Mouse (Mus musculus) kidney, embryonic 15.5 days (tissue): ENCODE measurements at regions not wholly inside any gene's neighbourhood (a gene's known extent, or its start where the extent isn't known, plus 50 kb on each side); places are given as distances from the start of the nearest gene placed in this dataset.

Source experiments
- ATAC-seq: fragments of 200-750 bp; cut with Nextera tagmentation; replicated peaks from 2 replicates; pipeline ENCODE4 v1.8.0; 2017; ENCODE audit warnings: moderate TSS enrichment; ENCODE audit not compliant: low FRiP score
- H3K27ac ChIP-seq: fragments of 300-500 bp; sonication (generic); 2 replicates; pipeline ENCODE4 v1.5.1; 2015; ENCODE audit warnings: mild to moderate bottlenecking, inconsistent platforms
- H3K27me3 ChIP-seq: fragments of 300-500 bp; sonication (generic); 2 replicates; pipeline ENCODE4 v1.6.1; 2015; ENCODE audit warnings: inconsistent platforms
- H3K36me3 ChIP-seq: fragments of 300-500 bp; sonication (generic); 2 replicates; pipeline ENCODE4 v1.6.1; 2015; ENCODE audit warnings: inconsistent platforms
- H3K4me1 ChIP-seq: fragments of 300-500 bp; sonication (generic); 2 replicates; pipeline ENCODE4 v1.6.1; 2015; ENCODE audit warnings: inconsistent platforms
- H3K4me2 ChIP-seq: fragments of 300-500 bp; sonication (generic); 2 replicates; pipeline ENCODE4 v1.6.1; 2015; ENCODE audit warnings: moderate library complexity, mild to moderate bottlenecking, inconsistent platforms
- H3K4me3 ChIP-seq: fragments of 300-500 bp; sonication (generic); replicated peaks from 2 replicates; pipeline ENCODE4 v1.5.1; 2015; ENCODE audit warnings: mild to moderate bottlenecking, inconsistent platforms
- H3K9ac ChIP-seq: fragments of 300-500 bp; sonication (generic); 2 replicates; pipeline ENCODE4 v1.6.1; 2015; ENCODE audit warnings: mild to moderate bottlenecking, inconsistent platforms
- H3K9me3 ChIP-seq: fragments of 300-500 bp; sonication (generic); replicated peaks from 2 replicates; pipeline ENCODE4 v1.6.1; 2016; ENCODE audit warnings: inconsistent platforms
- WGBS: fragments of 180-500 bp; shearing (Covaris S2); methylation state at CpG from one replicate; pipeline ENCODE4 v1.1.7; 2015; ENCODE audit warnings: mixed read lengths; 5-methylcytosine and 5-hydroxymethylcytosine counted together

DNA sequence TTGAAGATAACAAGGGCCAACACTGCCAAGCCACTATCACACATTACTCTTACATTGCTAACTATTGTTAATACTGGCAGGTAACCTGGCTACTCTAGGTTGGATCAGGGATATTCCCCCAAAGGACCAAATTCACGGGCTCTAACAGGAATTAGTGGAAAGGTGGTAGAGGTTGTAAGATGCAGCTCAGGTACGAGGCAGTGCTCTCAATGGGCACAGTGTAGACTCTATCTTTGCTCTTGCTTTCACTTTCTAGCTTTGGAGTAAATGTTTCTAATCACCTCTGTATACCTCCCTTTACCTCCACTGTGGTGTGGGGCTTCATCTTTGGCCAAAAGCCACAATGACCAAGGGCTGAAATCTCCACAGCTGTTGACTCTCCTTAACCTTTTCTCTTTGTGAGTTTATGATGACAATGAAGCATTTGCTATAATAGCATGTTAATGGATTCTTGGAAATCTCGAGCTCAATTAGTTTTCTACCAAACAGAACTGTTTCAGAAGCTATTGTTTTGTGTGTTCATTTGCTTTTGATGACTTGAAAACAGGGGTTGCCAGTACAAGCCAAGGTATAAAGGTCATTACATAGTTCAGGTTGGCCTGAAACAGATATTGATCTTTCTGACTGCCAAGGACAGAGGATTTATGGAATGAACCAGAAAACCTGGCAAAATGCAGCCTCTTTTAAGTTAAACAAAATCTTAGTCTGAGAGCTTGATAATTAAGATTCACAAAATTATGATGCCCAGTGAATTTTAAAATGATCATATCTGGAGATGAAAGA lies 454.1 kb downstream of the 1190002N15Rik start:
- Histone ChIP-seq H3K9me3 (no peaks in the 10 kb centered on the region), H3K4me3 (no peak overlapping the region), H3K27me3 (no peaks in the 10 kb centered on the region), H3K4me2 (no peak overlapping the region), H3K27ac (no peak overlapping the region), H3K36me3 (no peaks in the 10 kb centered on the region), H3K9ac (no peak overlapping the region), H3K4me1 (no peaks in the 10 kb centered on the region)
- 85% methylated on average over 3 of the region's 3 CpGs for WGBS
- no peak for ATAC-seq

DNA sequence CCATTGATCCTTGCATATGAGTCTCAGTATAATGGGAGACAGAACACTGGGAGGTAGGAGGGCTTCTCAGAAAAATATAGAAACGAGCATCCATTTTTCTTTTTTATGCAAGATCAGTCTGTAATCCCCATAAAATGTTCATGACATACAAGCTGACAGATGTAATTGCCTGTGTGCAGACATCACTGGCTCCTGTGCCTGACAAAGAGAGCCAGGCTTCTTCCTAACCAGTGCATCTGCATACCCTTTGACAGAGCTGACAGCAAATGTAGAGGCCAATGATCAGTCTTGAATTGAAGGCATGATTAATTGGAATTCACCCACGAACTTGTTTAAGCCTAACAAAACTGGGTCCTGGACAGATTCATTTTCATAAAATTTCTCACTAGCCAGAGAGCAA lies 463.0 kb downstream of the 1190002N15Rik start:
- H3K9me3 ChIP-seq: no peaks in the 10 kb centered on the region
- H3K27me3 ChIP-seq: no peaks in the 10 kb centered on the region
- H3K4me2 ChIP-seq: no peak overlapping the region
- H3K4me3 ChIP-seq: no peak overlapping the region
- H3K27ac ChIP-seq: no peak overlapping the region
- no peaks in the 10 kb centered on the region for H3K4me1 ChIP-seq
- no peak overlapping the region for H3K9ac ChIP-seq
- no peaks in the 10 kb centered on the region for H3K36me3 ChIP-seq
- WGBS: 36% methylated on average over 2 of the region's 2 CpGs
- ATAC-seq: no peak

DNA sequence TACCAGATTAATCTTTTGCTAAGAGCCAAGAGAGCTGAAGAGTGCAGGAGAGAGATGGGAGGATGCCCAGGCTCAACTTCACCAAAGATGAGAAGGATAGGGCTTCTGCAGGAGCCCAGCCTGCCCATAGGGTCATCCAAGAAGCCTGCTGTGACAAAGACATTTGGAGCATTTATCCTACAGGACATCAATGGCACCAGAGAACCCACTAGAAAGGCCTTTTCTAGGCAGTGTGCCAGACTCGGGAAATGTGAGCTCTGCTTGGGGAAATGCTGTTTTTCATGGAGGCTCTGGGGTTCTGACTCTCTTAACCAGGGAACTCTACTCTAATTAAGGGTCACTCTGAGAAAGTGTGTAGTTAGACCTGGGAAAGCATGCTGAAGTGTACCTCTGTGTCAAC lies 470.8 kb downstream of the 1190002N15Rik start:
- ATAC-seq: no peak
- Histone ChIP-seq H3K9ac (no peak overlapping the region), H3K4me2 (no peak overlapping the region), H3K4me1 (no peaks in the 10 kb centered on the region), H3K9me3 (no peaks in the 10 kb centered on the region), H3K27me3 (no peaks in the 10 kb centered on the region), H3K36me3 (no peaks in the 10 kb centered on the region), H3K4me3 (no peak overlapping the region), H3K27ac (no peak overlapping the region)
- 59% methylated on average over 1 of the region's 1 CpGs for WGBS

DNA sequence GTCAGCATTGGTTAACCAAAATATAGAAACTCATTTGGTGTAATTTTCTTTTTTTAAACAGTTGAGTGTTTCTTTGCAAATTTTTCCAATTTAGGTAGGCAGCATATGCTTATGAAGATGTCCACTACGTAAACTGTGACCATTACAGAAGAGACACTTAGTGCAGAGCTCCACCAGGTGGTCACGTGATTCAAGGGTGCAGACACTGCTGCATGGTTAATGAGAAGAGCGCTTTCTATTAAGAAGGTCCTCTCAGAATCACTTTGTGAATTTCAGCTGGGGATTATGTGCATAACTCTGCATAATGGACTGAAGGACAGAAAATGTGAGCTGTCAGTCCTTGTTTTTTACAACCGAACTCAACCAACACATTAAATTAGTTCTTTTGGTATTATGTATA lies 484.7 kb downstream of the 1190002N15Rik start:
- no peak overlapping the region for H3K9ac ChIP-seq
- no peaks in the 10 kb centered on the region for H3K4me1 ChIP-seq
- H3K36me3 ChIP-seq: no peaks in the 10 kb centered on the region
- 81% methylated on average over 4 of the region's 4 CpGs for WGBS
- H3K4me3 ChIP-seq: no peak overlapping the region
- no peaks in the 10 kb centered on the region for H3K27me3 ChIP-seq
- no peak overlapping the region for H3K4me2 ChIP-seq
- ATAC-seq: no peak
- H3K9me3 ChIP-seq: no peaks in the 10 kb centered on the region
- no peak overlapping the region for H3K27ac ChIP-seq

DNA sequence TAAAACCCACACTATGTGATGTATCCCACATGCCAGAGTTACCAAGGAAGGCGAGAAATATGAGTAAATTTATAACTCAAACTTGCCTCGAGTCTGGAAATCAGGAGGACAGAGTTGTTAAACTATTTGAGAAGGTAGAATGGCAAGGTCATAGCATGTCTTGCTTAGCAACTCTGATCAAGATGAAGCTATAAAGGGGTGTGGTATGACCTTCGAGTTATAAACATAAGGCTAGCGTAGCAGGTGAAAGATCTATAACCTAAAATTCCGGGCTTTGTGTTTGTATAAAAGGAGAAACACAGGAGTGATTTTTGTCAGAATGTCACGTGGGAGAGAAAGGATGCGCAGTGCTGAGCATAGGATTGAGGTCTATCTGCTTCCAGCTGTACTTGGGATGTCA lies 490.0 kb downstream of the 1190002N15Rik start:
- no peak for ATAC-seq
- H3K9ac ChIP-seq: no peak overlapping the region
- no peak overlapping the region for H3K4me2 ChIP-seq
- no peaks in the 10 kb centered on the region for H3K9me3 ChIP-seq
- WGBS: 81% methylated on average over 7 of the region's 7 CpGs
- no peak overlapping the region for H3K27ac ChIP-seq
- H3K4me3 ChIP-seq: no peak overlapping the region
- H3K27me3 ChIP-seq: no peaks in the 10 kb centered on the region
- H3K36me3 ChIP-seq: no peaks in the 10 kb centered on the region
- no peaks in the 10 kb centered on the region for H3K4me1 ChIP-seq

DNA sequence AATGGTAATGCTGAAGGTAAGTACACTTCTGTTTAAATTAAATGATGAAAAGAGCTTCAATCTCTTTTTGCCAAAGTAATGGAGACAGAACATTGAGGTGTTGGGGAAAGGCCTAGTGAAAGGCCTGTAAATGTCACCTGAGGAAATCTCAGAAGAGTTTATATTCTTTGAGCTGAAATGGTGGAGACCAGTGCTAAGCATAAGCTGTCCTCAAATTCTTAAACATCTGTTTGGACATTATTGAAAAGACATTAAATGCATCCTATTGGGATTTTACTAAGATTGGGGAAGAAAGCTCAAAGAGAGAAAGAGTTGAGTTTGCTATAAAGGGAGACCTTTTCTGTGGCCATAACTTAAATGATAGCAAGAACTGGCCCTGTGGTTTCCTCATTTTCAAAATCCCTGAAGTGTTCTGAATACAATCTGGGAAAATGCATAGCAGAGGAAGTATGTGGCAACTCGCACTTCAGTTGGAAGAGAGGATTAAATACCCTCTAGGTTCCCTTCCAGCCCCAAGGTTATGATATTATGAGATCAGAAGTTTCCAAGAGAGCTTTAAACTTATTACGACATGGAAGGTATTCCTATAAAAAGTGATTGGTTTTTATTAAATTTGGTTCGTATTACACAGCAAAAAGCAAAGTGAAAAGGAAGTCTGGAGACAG lies 492.3 kb downstream of the 1190002N15Rik start:
- Histone ChIP-seq H3K9ac (no peak overlapping the region), H3K9me3 (no peaks in the 10 kb centered on the region), H3K27ac (no peak overlapping the region), H3K36me3 (no peaks in the 10 kb centered on the region), H3K27me3 (no peaks in the 10 kb centered on the region), H3K4me3 (no peak overlapping the region), H3K4me2 (no peak overlapping the region), H3K4me1 (no peaks in the 10 kb centered on the region)
- ATAC-seq: no peak
- WGBS: 88% methylated on average over 3 of the region's 3 CpGs

DNA sequence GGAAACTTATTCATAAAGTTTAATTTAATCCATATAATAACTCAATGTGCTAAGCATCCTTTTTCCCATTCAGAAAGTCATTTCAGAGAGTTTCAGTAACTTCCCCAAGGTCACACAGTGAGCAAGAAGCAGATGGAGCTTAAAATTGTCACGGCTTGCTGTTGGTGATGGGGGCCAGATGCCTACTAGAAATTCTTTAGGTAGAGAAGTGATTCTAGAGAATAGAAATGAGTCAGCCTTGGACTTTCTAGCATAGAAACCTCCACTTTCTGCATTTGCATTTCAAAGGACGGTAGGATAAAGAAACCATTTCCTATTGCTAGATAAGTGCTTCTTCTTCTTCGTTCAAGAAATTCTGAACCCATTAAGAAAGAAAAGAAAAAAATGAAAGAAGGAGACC lies 514.1 kb downstream of the 1190002N15Rik start:
- no peaks in the 10 kb centered on the region for H3K27me3 ChIP-seq
- no peak overlapping the region for H3K27ac ChIP-seq
- H3K4me3 ChIP-seq: no peak overlapping the region
- ATAC-seq: no peak
- H3K36me3 ChIP-seq: no peaks in the 10 kb centered on the region
- no peak overlapping the region for H3K9ac ChIP-seq
- WGBS: 73% methylated on average over 3 of the region's 3 CpGs
- no peak overlapping the region for H3K4me2 ChIP-seq
- H3K9me3 ChIP-seq: no peaks in the 10 kb centered on the region
- H3K4me1 ChIP-seq: no peaks in the 10 kb centered on the region

DNA sequence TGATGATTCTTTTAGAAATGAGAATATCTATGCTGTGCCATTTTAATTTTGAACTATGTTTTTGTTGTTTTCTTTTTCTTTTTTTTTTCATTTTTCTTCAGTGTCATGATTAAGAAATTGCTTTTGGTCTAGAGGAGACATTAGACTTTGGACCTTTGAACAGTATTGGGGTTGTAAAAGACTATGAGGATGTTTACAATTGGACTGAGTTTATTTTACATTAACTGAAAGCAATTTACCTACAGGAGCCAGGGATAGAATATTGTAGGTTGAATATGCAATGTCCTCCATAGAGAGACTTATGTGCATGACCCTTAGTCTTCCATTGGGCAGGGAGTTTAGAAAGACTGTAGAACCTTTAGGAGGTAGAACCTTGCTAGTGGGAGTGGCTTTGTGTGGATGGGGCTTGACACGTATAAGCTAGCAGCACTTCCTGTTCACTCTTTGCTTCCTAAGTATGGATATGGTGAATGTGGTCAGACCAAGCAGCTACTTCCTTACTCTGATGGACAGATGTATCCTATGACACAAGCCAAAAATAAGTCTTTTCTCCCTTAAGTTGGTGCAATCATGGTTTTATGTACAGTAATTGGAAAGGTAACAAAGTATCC lies 516.5 kb downstream of the 1190002N15Rik start:
- H3K4me3 ChIP-seq: no peak overlapping the region
- no peak overlapping the region for H3K9ac ChIP-seq
- WGBS: 72% methylated on average over 1 of the region's 1 CpGs
- no peak for ATAC-seq
- H3K27me3 ChIP-seq: no peaks in the 10 kb centered on the region
- H3K27ac ChIP-seq: no peak overlapping the region
- no peaks in the 10 kb centered on the region for H3K4me1 ChIP-seq
- H3K9me3 ChIP-seq: no peaks in the 10 kb centered on the region
- no peaks in the 10 kb centered on the region for H3K36me3 ChIP-seq
- H3K4me2 ChIP-seq: no peak overlapping the region

DNA sequence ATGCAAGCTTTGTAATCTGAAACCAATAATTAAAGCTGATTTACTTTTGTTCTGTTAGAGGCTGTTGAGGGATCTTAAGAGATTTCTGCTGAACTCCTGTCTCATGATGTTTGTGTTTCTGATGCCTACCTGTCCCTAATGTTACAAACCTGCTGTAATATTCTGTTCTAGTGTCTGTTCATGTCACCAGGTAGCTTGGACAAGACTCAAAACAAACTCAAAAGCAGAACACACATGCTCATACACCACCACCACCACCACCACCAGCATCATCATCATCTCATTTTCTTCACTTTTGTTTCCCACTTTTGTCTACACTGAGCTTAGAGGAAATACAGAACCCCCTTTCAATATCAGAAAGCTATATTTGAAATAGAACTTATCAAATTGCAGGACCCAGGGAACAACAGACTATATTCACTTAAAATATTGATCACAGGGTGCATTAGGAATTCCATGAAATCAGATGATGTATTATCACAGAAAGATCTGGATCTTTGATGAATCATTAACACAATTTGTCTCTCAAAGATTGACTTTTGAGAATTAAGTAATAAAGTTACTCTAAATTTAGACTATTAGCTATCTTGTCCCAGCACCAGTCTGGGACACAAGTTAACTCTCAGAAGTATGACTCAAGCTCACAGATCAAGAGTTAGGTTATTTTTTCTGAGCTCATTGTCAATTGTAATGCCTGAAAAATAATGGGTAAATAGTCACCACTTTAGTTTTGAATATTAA lies 521.0 kb downstream of the 1190002N15Rik start:
- no peak for ATAC-seq
- H3K27me3 ChIP-seq: no peaks in the 10 kb centered on the region

DNA sequence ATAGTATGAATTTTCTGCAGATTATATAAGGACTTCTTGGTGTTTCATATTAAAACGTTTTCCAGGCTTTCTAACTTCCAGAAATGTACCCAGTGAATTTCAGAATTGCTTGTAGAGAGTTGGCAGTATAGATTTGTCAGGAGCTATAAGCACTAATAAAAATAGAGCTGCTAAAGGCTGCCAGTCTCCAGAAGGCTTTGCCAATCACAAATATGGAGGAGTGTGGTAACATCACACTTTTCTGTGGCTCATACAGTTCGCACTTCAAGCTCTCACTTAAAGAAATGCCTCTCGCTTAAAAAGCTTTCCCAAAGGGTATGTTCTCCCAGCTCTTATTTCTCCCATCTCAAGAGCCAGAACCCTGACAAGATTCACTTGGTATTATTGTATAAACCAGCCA lies 545.7 kb downstream of the 1190002N15Rik start:
- Histone ChIP-seq H3K9me3 (no peaks in the 10 kb centered on the region), H3K27me3 (no peaks in the 10 kb centered on the region), H3K27ac (no peak overlapping the region), H3K4me3 (no peak overlapping the region), H3K36me3 (no peaks in the 10 kb centered on the region), H3K9ac (no peak overlapping the region), H3K4me1 (no peaks in the 10 kb centered on the region), H3K4me2 (no peak overlapping the region)
- ATAC-seq: no peak
- 79% methylated on average over 3 of the region's 3 CpGs for WGBS

More for the DNA sequence above, 521.0 kb downstream of the 1190002N15Rik start:
- no peaks in the 10 kb centered on the region for H3K9me3 ChIP-seq
- H3K4me2 ChIP-seq: no peak overlapping the region
- no peak overlapping the region for H3K4me3 ChIP-seq
- H3K36me3 ChIP-seq: no peaks in the 10 kb centered on the region
- H3K4me1 ChIP-seq: no peaks in the 10 kb centered on the region
- H3K27ac ChIP-seq: no peak overlapping the region
- H3K9ac ChIP-seq: no peak overlapping the region

DNA sequence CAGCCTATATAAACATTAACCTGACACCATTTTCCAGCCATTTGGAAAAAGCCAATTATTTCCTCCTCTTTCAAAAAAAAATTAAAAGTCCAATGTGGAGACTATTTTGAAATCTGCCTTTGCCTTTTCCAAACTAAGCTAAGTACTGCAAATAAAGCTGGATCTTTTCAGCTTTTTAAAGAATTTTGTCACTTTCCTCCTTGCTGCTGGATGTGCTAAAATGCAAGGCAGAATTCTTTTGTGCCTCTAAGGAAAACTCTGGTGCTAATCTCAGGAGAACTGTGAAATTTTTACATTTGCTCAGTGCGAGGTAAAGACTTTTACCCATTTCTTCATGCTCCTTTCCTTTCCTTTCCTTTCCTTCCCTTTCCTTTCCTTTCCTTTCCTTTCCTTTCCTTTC lies 546.7 kb downstream of the 1190002N15Rik start:
- H3K4me3 ChIP-seq: no peak overlapping the region
- no peak overlapping the region for H3K4me2 ChIP-seq
- no peak for ATAC-seq
- no peaks in the 10 kb centered on the region for H3K9me3 ChIP-seq
- H3K27me3 ChIP-seq: no peaks in the 10 kb centered on the region
- whole genome bisulfite sequencing: 73% methylated on average over 1 of the region's 1 CpGs
- H3K36me3 ChIP-seq: no peaks in the 10 kb centered on the region
- no peak overlapping the region for H3K9ac ChIP-seq
- no peaks in the 10 kb centered on the region for H3K4me1 ChIP-seq
- H3K27ac ChIP-seq: no peak overlapping the region

DNA sequence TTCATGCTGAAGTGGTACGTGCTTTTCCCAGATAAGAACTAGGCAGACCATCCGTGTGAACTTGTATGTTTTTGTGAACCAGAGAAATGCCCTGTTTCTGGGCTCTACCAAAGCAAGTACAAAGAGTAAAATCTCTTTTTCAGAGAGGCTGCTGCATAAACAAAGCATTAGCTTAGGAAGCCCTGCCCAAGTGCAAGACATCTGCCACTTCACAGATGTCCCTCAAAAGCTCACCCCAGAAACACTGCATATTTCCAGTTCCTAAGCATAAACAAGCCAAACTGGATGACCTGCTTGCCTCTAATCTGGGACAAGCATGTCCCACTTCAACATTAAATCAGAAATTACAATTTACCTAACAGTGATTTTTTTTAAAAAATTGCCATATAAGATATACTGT lies 556.7 kb downstream of the 1190002N15Rik start:
- WGBS: 68% methylated on average over 2 of the region's 2 CpGs

More for the DNA sequence above, 556.7 kb downstream of the 1190002N15Rik start:
- H3K27me3 ChIP-seq: no peaks in the 10 kb centered on the region
- H3K27ac ChIP-seq: no peak overlapping the region
- no peak overlapping the region for H3K4me2 ChIP-seq
- no peak for ATAC-seq
- no peaks in the 10 kb centered on the region for H3K36me3 ChIP-seq
- H3K4me3 ChIP-seq: no peak overlapping the region
- H3K4me1 ChIP-seq: no peaks in the 10 kb centered on the region
- H3K9me3 ChIP-seq: no peaks in the 10 kb centered on the region
- no peak overlapping the region for H3K9ac ChIP-seq
